Mouse (Mus musculus): ENCODE data around the gene Atic. TPM values are rescaled to one million over a fixed set of nuclear protein-coding genes. Genes with fewer than 3 reads are reported as not detected.

Gene Atic
- polyA plus RNA-seq (2012; rRNA removed) = 67.8 and 73.5 TPM in 2 replicates
- 56.0 and 59.3 TPM in 2 replicates for polyA plus RNA-seq (2014; fragmentation: Nextera tagmentation; extraction: Ambion mirVana)

GRCm38 (mm10) chr1:71556688-71557612 lies at the start of gene Atic:
Gene Atic (plus strand): TSS chr1:71557150.
- WGBS = under 1% methylated on average over 52 of the region's 55 CpGs
- H3K36me3 ChIP-seq (ENCODE audit: control insufficient read depth, insufficient read depth, low read length) = peaks cover 30% of the 10 kb centered on the region
- H3K9me3 ChIP-seq (ENCODE audit: control insufficient read depth, low read length) = no peaks in the 10 kb centered on the region
- H3K4me2 ChIP-seq (replicated peaks; ENCODE audit: low read depth, low read length, severe bottlenecking) = peak within 1 kb of the TSS; percentile 79
- peak; percentile 98 for ATAC-seq (ENCODE audit: low FRiP score, low read depth)
- TF ChIP-seq POLR2A (IDR thresholded peaks at IDR 0.05; ENCODE audit: borderline replicate concordance, extremely low read depth, insufficient read depth, insufficient read length) = 0 out of 2 replicates have a peak, but pooled peaks have one; percentile 14
- peak within 1 kb of the TSS; percentile 76 for H3K9ac ChIP-seq (ENCODE audit: low read depth, low read length, severe bottlenecking)
- H3K4me1 ChIP-seq (ENCODE audit: control insufficient read depth, insufficient read depth, low read length) = no peaks in the 10 kb centered on the region
- peak within 1 kb of the TSS; percentile 81 for H3K27ac ChIP-seq (replicated peaks; ENCODE audit: low read depth, low read length)
- H3K4me3 ChIP-seq (replicated peaks; ENCODE audit: low read length) = peak within 1 kb of the TSS; percentile 70
- DNase-seq (ENCODE audit: low spot score) = peak; percentile 96
- no peaks in the 10 kb centered on the region for H3K27me3 ChIP-seq (ENCODE audit: control insufficient read depth, insufficient read depth, low read length)

- WGBS = 13% methylated on average over 9 of the region's 9 CpGs
- no peaks in the 10 kb centered on the region for H3K4me1 ChIP-seq (ENCODE audit: control insufficient read depth, insufficient read depth, low read length)
- H3K9ac ChIP-seq (ENCODE audit: low read depth, low read length, severe bottlenecking) = no peak overlapping the region
- H3K27me3 ChIP-seq (ENCODE audit: control insufficient read depth, insufficient read depth, low read length) = no peaks in the 10 kb centered on the region
- no peak for ATAC-seq (ENCODE audit: low FRiP score, low read depth)
- H3K36me3 ChIP-seq (ENCODE audit: control insufficient read depth, insufficient read depth, low read length) = no peaks in the 10 kb centered on the region
- no peak for TF ChIP-seq POLR2A (IDR thresholded peaks at IDR 0.05; ENCODE audit: borderline replicate concordance, extremely low read depth, insufficient read depth, insufficient read length)
- no peak overlapping the region for H3K4me3 ChIP-seq (replicated peaks; ENCODE audit: low read length)
- no peak overlapping the region for H3K4me2 ChIP-seq (replicated peaks; ENCODE audit: low read depth, low read length, severe bottlenecking)
- H3K27ac ChIP-seq (replicated peaks; ENCODE audit: low read depth, low read length) = no peak overlapping the region
- no peak for DNase-seq (ENCODE audit: low spot score)
- H3K9me3 ChIP-seq (ENCODE audit: control insufficient read depth, low read length) = no peaks in the 10 kb centered on the region
These were observed 49.7 kb upstream of the Atic start for GRCm38 (mm10) chr1:71507251-71507650.

- Histone ChIP-seq H3K36me3 (ENCODE audit: control insufficient read depth, insufficient read depth, low read length) (no peaks in the 10 kb centered on the region), H3K4me1 (ENCODE audit: control insufficient read depth, insufficient read depth, low read length) (no peaks in the 10 kb centered on the region), H3K4me3 (replicated peaks; ENCODE audit: low read length) (no peak overlapping the region), H3K4me2 (replicated peaks; ENCODE audit: low read depth, low read length, severe bottlenecking) (no peak overlapping the region), H3K9me3 (ENCODE audit: control insufficient read depth, low read length) (no peaks in the 10 kb centered on the region), H3K27me3 (ENCODE audit: control insufficient read depth, insufficient read depth, low read length) (no peaks in the 10 kb centered on the region), H3K27ac (replicated peaks; ENCODE audit: low read depth, low read length) (no peak overlapping the region), H3K9ac (ENCODE audit: low read depth, low read length, severe bottlenecking) (no peak overlapping the region)
- no peak for ATAC-seq (ENCODE audit: low FRiP score, low read depth)
- TF ChIP-seq POLR2A (IDR thresholded peaks at IDR 0.05; ENCODE audit: borderline replicate concordance, extremely low read depth, insufficient read depth, insufficient read length) = no peak
- 90% methylated on average over 4 of the region's 4 CpGs for WGBS
- DNase-seq (ENCODE audit: low spot score) = no peak
These were observed 41.9 kb upstream of the Atic start for GRCm38 (mm10) chr1:71515041-71515440.

- Histone ChIP-seq H3K27ac (replicated peaks; ENCODE audit: low read depth, low read length) (no peak overlapping the region), H3K4me3 (replicated peaks; ENCODE audit: low read length) (no peak overlapping the region), H3K27me3 (ENCODE audit: control insufficient read depth, insufficient read depth, low read length) (no peaks in the 10 kb centered on the region), H3K4me1 (ENCODE audit: control insufficient read depth, insufficient read depth, low read length) (no peaks in the 10 kb centered on the region; the same call in 1 of the 2 replicates), H3K9ac (ENCODE audit: low read depth, low read length, severe bottlenecking) (no peak overlapping the region), H3K36me3 (ENCODE audit: control insufficient read depth, insufficient read depth, low read length) (no peaks in the 10 kb centered on the region), H3K9me3 (ENCODE audit: control insufficient read depth, low read length) (no peaks in the 10 kb centered on the region), H3K4me2 (replicated peaks; ENCODE audit: low read depth, low read length, severe bottlenecking) (no peak overlapping the region)
- peak; percentile 65 for DNase-seq (ENCODE audit: low spot score)
- 62% methylated on average over 18 of the region's 18 CpGs for WGBS
- ATAC-seq (ENCODE audit: low FRiP score, low read depth) = peak; percentile 72; the same call in 1 of the 2 replicates
- no peak for TF ChIP-seq POLR2A (IDR thresholded peaks at IDR 0.05; ENCODE audit: borderline replicate concordance, extremely low read depth, insufficient read depth, insufficient read length)
These were observed 27.9 kb upstream of the Atic start for GRCm38 (mm10) chr1:71528808-71529648.

- no peaks in the 10 kb centered on the region for H3K36me3 ChIP-seq (ENCODE audit: control insufficient read depth, insufficient read depth, low read length)
- ATAC-seq (ENCODE audit: low FRiP score, low read depth) (no peak), DNase-seq (ENCODE audit: low spot score) (no peak)
- H3K9ac ChIP-seq (ENCODE audit: low read depth, low read length, severe bottlenecking) = no peak overlapping the region
- 81% methylated on average over 2 of the region's 2 CpGs for WGBS
- H3K27me3 ChIP-seq (ENCODE audit: control insufficient read depth, insufficient read depth, low read length) = no peaks in the 10 kb centered on the region
- no peak for TF ChIP-seq POLR2A (IDR thresholded peaks at IDR 0.05; ENCODE audit: borderline replicate concordance, extremely low read depth, insufficient read depth, insufficient read length)
- no peaks in the 10 kb centered on the region; the same call in 1 of the 2 replicates for H3K4me1 ChIP-seq (ENCODE audit: control insufficient read depth, insufficient read depth, low read length)
- H3K4me2 ChIP-seq (replicated peaks; ENCODE audit: low read depth, low read length, severe bottlenecking) = no peak overlapping the region
- no peaks in the 10 kb centered on the region for H3K9me3 ChIP-seq (ENCODE audit: control insufficient read depth, low read length)
- H3K4me3 ChIP-seq (replicated peaks; ENCODE audit: low read length) = no peak overlapping the region
- no peak overlapping the region for H3K27ac ChIP-seq (replicated peaks; ENCODE audit: low read depth, low read length)
These were observed 26.2 kb upstream of the Atic start for GRCm38 (mm10) chr1:71530779-71531178.
